Mouse (Mus musculus): ENCODE results near the gene Snapc3. TPM values are rescaled to one million over a fixed set of nuclear protein-coding genes. Genes with fewer than 3 reads are reported as not detected.

Gene Snapc3
- polyA plus RNA-seq (2015; fragmentation: Nextera tagmentation; extraction: Ambion mirVana) = 92.9 and 99.8 TPM in 2 replicates

DNA sequence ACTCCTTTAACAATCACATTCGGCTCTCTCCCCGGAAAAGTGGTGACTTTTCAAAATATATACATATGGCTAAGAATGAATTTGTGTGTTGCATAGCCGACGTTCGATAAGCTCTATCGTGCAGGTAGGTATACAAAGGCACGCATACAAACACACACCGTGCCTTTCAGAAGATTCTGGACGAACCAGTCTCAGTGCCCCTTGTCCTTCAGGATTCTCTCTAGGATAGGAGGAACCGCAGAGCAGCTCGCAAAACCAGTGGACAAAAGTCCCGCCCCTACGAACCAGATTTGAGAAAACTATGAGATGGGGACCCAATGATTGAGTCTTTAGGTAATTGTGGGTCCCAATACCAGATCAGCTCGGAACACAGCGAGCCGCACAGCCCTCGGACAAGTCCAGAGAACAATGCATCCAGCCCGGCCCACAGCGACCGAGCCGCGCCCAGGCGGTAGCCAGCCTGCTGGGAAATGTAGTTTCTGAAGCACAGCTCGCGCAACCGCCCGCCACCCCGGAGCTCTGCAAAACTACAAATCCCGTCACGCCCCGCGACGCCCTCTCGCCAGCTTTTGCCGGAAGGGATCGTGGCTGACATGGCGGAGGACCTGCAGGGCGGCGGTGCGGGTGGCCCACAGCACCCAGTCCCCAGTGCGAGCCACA is at the start of gene Snapc3:
Gene Snapc3, plus strand, starts transcription at position 565 of the 660 bp plus-strand sequence.
- H3K9ac ChIP-seq (replicated peaks; ENCODE audit: low read depth, low read length) = peak within 1 kb of the TSS; percentile 86
- no peaks in the 10 kb centered on the region for H3K27me3 ChIP-seq (replicated peaks; ENCODE audit: control insufficient read depth, insufficient read depth, low read length)
- H3K4me2 ChIP-seq (ENCODE audit: low read length) = peak within 1 kb of the TSS; percentile 86
- peak within 1 kb of the TSS; percentile 89 for H3K4me3 ChIP-seq (replicated peaks; ENCODE audit: low read length)
- WGBS = 1% methylated on average over 41 of the region's 41 CpGs
- peak within 1 kb of the TSS; percentile 92 for H3K27ac ChIP-seq (ENCODE audit: low read length)
- H3K9me3 ChIP-seq (ENCODE audit: control insufficient read depth, low read length) = peaks cover 5% of the 10 kb centered on the region; the same call in 1 of the 2 replicates
- H3K36me3 ChIP-seq (ENCODE audit: control insufficient read depth, insufficient read depth) = no peaks in the 10 kb centered on the region
- peaks cover 17% of the 10 kb centered on the region for H3K4me1 ChIP-seq (replicated peaks; ENCODE audit: control insufficient read depth, insufficient read depth, low read length)
- ATAC-seq = peak; percentile 99

DNA sequence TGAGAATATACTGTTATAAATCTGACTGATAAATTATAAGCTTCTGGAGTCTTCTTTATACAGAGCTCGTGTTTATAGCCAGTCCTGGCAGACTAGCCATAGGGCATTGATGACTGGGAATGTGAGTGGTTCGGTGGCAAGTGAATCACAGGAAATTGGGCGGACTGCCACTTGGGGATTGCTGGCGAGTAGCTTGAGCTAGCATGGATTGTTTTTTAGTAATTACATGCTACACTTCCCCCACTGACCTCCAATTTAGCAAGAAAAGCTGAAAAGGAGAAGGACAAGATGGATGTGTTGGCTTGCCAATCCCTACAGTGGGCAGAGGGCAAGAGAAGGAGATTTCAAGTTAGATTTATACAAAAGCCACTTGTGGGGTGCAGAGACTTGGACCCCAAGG is 44.1 kb upstream of the Snapc3 start:
- H3K4me2 ChIP-seq (ENCODE audit: low read length) = no peak overlapping the region
- no peak overlapping the region for H3K9ac ChIP-seq (replicated peaks; ENCODE audit: low read depth, low read length)
- no peaks in the 10 kb centered on the region for H3K9me3 ChIP-seq (ENCODE audit: control insufficient read depth, low read length)
- ATAC-seq = peak; percentile 66; the same call in 1 of the 2 replicates
- H3K27me3 ChIP-seq (replicated peaks; ENCODE audit: control insufficient read depth, insufficient read depth, low read length) = no peaks in the 10 kb centered on the region
- no peaks in the 10 kb centered on the region for H3K36me3 ChIP-seq (ENCODE audit: control insufficient read depth, insufficient read depth)
- no peak overlapping the region for H3K4me3 ChIP-seq (replicated peaks; ENCODE audit: low read length)
- H3K27ac ChIP-seq (ENCODE audit: low read length) = no peak overlapping the region
- 36% methylated on average over 4 of the region's 4 CpGs for WGBS
- no peaks in the 10 kb centered on the region for H3K4me1 ChIP-seq (replicated peaks; ENCODE audit: control insufficient read depth, insufficient read depth, low read length)

DNA sequence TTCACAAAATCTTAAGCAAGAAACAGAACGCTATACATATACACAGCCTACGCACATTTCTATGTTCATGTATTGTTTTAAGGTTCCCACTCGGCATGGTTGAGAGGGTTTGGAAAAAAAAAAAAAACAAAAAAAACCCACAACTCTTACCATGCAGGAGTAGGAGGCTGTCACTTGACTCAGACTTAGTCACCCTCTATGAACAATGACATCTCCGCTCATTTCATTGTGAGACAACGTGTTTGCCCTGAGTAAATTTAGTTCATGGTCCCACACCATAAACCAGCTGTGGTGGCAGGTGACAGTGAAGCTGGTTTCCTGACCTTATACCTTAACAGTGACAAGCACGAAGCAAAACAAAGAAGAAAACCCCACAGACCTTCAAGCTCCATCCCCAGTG is 41.9 kb upstream of the Snapc3 start:
- WGBS = 87% methylated on average over 6 of the region's 6 CpGs
- ATAC-seq = no peak
- no peak overlapping the region for H3K9ac ChIP-seq (replicated peaks; ENCODE audit: low read depth, low read length)

DNA sequence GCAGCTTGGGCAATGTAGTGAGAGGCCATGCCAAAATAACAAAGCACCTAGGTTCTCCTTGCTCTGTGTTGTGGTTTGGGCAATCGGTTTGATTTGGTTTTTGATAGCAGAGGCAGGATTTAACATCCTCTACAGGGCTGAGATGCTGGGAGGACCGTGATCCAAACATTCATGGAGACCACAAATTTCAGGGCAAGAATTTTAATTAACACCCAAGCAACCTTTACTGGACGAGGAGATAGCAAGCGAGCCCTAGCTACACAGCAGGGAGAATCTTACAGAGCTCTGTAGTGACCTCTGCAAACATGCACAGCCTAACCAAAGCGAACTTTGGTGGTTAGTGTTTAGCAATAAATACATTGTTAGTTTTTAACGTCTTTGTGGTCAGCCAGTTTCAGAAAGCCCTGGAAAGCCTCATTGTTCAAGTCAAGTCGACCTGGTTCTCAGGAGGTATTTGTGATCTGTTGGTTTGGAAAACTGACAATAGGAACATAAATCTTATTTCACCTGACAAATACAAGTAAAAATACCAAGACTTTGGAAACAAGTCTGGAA is 41.0 kb upstream of the Snapc3 start:
- Histone ChIP-seq H3K9me3 (ENCODE audit: control insufficient read depth, low read length) (no peaks in the 10 kb centered on the region), H3K36me3 (ENCODE audit: control insufficient read depth, insufficient read depth) (no peaks in the 10 kb centered on the region), H3K9ac (replicated peaks; ENCODE audit: low read depth, low read length) (no peak overlapping the region), H3K27ac (ENCODE audit: low read length) (no peak overlapping the region), H3K4me1 (replicated peaks; ENCODE audit: control insufficient read depth, insufficient read depth, low read length) (no peaks in the 10 kb centered on the region), H3K4me2 (ENCODE audit: low read length) (no peak overlapping the region), H3K4me3 (replicated peaks; ENCODE audit: low read length) (no peak overlapping the region), H3K27me3 (replicated peaks; ENCODE audit: control insufficient read depth, insufficient read depth, low read length) (no peaks in the 10 kb centered on the region)
- 78% methylated on average over 7 of the region's 7 CpGs for WGBS
- ATAC-seq = no peak

More for the DNA sequence above, 41.9 kb upstream of the Snapc3 start:
- Histone ChIP-seq H3K9me3 (ENCODE audit: control insufficient read depth, low read length) (no peaks in the 10 kb centered on the region), H3K4me3 (replicated peaks; ENCODE audit: low read length) (no peak overlapping the region), H3K36me3 (ENCODE audit: control insufficient read depth, insufficient read depth) (no peaks in the 10 kb centered on the region), H3K4me2 (ENCODE audit: low read length) (no peak overlapping the region), H3K4me1 (replicated peaks; ENCODE audit: control insufficient read depth, insufficient read depth, low read length) (no peaks in the 10 kb centered on the region), H3K27me3 (replicated peaks; ENCODE audit: control insufficient read depth, insufficient read depth, low read length) (no peaks in the 10 kb centered on the region), H3K27ac (ENCODE audit: low read length) (no peak overlapping the region)

DNA sequence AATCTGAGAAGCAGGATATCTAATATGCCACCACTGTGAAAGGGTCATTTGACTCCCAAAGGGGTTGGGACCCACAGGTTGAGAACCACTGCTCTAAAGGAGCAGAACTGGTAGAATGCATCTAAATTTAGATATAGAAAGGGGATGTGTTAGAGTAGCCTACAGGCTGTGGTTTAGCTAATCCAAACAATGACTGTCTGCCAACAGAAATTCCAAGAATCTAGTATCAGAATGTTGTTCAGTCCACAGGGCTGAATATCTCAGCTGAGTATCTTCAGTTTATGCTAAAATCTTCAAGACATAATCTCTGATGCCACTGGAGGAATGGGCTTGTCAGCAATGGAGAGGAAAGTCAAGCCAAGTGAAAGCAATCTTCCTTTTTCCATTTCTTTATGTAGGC is 38.5 kb upstream of the Snapc3 start:
- Histone ChIP-seq H3K4me3 (replicated peaks; ENCODE audit: low read length) (no peak overlapping the region), H3K36me3 (ENCODE audit: control insufficient read depth, insufficient read depth) (no peaks in the 10 kb centered on the region), H3K4me2 (ENCODE audit: low read length) (no peak overlapping the region), H3K4me1 (replicated peaks; ENCODE audit: control insufficient read depth, insufficient read depth, low read length) (no peaks in the 10 kb centered on the region), H3K9ac (replicated peaks; ENCODE audit: low read depth, low read length) (no peak overlapping the region), H3K27ac (ENCODE audit: low read length) (no peak overlapping the region), H3K27me3 (replicated peaks; ENCODE audit: control insufficient read depth, insufficient read depth, low read length) (no peaks in the 10 kb centered on the region), H3K9me3 (ENCODE audit: control insufficient read depth, low read length) (no peaks in the 10 kb centered on the region)
- ATAC-seq = no peak

DNA sequence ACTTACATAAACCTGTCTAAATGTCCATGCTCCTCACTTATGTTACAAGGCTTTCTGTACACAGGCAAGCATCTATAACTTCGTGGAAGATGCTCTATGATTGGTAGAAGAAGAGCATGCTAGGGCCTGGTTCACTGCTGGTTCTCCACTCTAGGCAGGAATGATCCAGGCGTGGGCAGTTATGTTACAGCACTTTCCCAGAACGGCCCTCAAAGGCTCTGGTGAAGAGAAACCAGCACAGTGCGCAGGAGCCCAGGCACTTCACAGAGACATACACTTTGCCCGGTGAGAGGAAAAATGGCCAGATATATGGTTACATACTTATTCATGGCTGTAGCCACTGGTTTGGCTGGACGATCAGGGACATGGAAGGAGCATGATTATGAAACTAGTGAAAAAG is 37.8 kb upstream of the Snapc3 start:
- Histone ChIP-seq H3K4me1 (replicated peaks; ENCODE audit: control insufficient read depth, insufficient read depth, low read length) (no peaks in the 10 kb centered on the region), H3K4me3 (replicated peaks; ENCODE audit: low read length) (no peak overlapping the region), H3K27me3 (replicated peaks; ENCODE audit: control insufficient read depth, insufficient read depth, low read length) (no peaks in the 10 kb centered on the region), H3K4me2 (ENCODE audit: low read length) (no peak overlapping the region), H3K9ac (replicated peaks; ENCODE audit: low read depth, low read length) (no peak overlapping the region), H3K36me3 (ENCODE audit: control insufficient read depth, insufficient read depth) (no peaks in the 10 kb centered on the region), H3K27ac (ENCODE audit: low read length) (no peak overlapping the region), H3K9me3 (ENCODE audit: control insufficient read depth, low read length) (no peaks in the 10 kb centered on the region)
- ATAC-seq = no peak
- WGBS = 90% methylated on average over 6 of the region's 6 CpGs

DNA sequence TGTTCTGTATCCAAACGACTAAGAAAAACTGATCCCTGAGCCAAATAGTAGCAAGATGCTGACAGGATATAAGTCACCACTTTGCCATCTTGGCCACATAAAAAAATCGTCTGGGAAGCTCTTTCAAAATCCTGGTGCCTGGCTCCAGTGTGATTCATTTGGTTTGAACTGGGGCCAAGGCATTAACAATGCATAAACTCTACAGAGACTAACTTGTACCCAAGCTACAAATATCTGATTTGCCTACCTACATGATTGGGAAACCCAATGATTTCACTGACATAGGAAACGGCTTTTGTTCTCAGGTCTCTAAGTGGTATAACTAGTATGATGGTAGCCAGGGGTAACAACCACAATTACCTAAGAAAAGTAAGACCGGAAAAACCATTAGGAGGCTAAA is 37.3 kb upstream of the Snapc3 start:
- Histone ChIP-seq H3K4me2 (ENCODE audit: low read length) (no peak overlapping the region), H3K4me1 (replicated peaks; ENCODE audit: control insufficient read depth, insufficient read depth, low read length) (no peaks in the 10 kb centered on the region), H3K9me3 (ENCODE audit: control insufficient read depth, low read length) (no peaks in the 10 kb centered on the region), H3K27ac (ENCODE audit: low read length) (no peak overlapping the region), H3K4me3 (replicated peaks; ENCODE audit: low read length) (no peak overlapping the region), H3K9ac (replicated peaks; ENCODE audit: low read depth, low read length) (no peak overlapping the region), H3K36me3 (ENCODE audit: control insufficient read depth, insufficient read depth) (no peaks in the 10 kb centered on the region), H3K27me3 (replicated peaks; ENCODE audit: control insufficient read depth, insufficient read depth, low read length) (no peaks in the 10 kb centered on the region)
- ATAC-seq = no peak
- 72% methylated on average over 4 of the region's 4 CpGs for WGBS

DNA sequence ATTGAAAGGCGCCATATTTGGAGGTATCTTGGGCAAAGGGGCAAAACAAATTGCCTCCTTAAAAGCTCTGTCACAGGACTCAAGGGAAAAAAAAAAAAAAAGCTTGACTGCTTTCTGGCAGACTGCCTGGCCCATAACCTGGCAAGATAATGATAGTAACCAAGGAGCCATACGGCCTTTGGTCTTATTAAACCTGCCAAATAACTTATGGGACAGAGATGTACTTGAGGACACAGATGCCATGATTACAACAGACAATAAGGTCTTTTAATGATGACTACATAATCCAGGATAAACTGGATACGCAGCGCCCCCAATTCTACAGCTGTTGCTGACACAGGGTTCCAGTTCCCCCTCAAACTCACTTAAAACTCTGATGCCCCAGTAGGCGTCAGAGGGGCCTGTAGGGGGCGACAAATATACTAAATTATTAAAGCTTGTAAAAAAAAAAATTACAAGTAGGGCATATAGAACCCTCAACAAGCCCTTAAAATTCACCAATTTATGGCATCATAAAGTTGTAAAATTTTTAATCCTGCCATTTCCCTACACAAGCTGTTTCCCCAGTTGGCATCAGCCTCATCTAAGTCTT is 33.5 kb upstream of the Snapc3 start:
- WGBS = 37% methylated on average over 6 of the region's 6 CpGs

DNA sequence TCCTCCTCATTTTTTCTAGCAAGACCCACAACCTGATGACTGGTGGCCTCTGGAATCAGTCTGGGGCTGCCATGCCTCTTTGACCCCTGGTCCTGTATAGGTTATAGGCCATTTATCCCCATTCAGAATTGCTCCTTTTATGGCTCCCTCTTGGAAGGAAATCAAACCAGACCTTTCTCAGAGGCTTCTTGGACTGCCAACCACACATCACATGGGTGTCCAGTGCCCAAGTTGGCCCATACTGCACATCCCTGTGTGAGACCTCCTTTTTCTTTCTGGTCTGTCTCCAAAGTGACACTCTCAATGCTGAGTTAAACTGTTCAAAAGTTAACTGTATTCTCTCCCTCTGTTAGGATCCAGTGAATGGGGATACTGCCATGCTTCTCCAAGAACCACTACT is 32.4 kb upstream of the Snapc3 start:
- no peaks in the 10 kb centered on the region for H3K9me3 ChIP-seq (ENCODE audit: control insufficient read depth, low read length)
- ATAC-seq = no peak
- no peak overlapping the region for H3K4me2 ChIP-seq (ENCODE audit: low read length)

More for the DNA sequence above, 33.5 kb upstream of the Snapc3 start:
- Histone ChIP-seq H3K27ac (ENCODE audit: low read length) (no peak overlapping the region), H3K9me3 (ENCODE audit: control insufficient read depth, low read length) (no peaks in the 10 kb centered on the region), H3K36me3 (ENCODE audit: control insufficient read depth, insufficient read depth) (no peaks in the 10 kb centered on the region), H3K4me3 (replicated peaks; ENCODE audit: low read length) (no peak overlapping the region), H3K27me3 (replicated peaks; ENCODE audit: control insufficient read depth, insufficient read depth, low read length) (no peaks in the 10 kb centered on the region), H3K4me2 (ENCODE audit: low read length) (no peak overlapping the region), H3K9ac (replicated peaks; ENCODE audit: low read depth, low read length) (no peak overlapping the region), H3K4me1 (replicated peaks; ENCODE audit: control insufficient read depth, insufficient read depth, low read length) (no peaks in the 10 kb centered on the region)
- 0 out of 2 replicates have a peak, but pooled peaks have one; percentile 12 for ATAC-seq

More for the DNA sequence above, 32.4 kb upstream of the Snapc3 start:
- Histone ChIP-seq H3K4me3 (replicated peaks; ENCODE audit: low read length) (no peak overlapping the region), H3K27ac (ENCODE audit: low read length) (no peak overlapping the region), H3K27me3 (replicated peaks; ENCODE audit: control insufficient read depth, insufficient read depth, low read length) (no peaks in the 10 kb centered on the region), H3K4me1 (replicated peaks; ENCODE audit: control insufficient read depth, insufficient read depth, low read length) (no peaks in the 10 kb centered on the region), H3K9ac (replicated peaks; ENCODE audit: low read depth, low read length) (no peak overlapping the region), H3K36me3 (ENCODE audit: control insufficient read depth, insufficient read depth) (no peaks in the 10 kb centered on the region)

Data from forebrain, embryonic 16.5 days (tissue).